Mouse (Mus musculus): ENCODE results near the gene Dlx5. TPM values are rescaled to one million over a fixed set of nuclear protein-coding genes. Genes with fewer than 3 reads are reported as not detected.

Gene Dlx5
- polyA plus RNA-seq, 1 experiment from 2014 or later, result 56.0 TPM

- ATAC-seq (ENCODE audit: insufficient number of reproducible peaks, low FRiP score, low TSS enrichment, low read depth), result no peak
- peak overlapping the region; percentile 47 for H3K4me3 ChIP-seq (replicated peaks)
- no peaks in the 10 kb centered on the region for H3K36me3 ChIP-seq
- 4% methylated on average over 21 of the region's 21 CpGs for WGBS
- peak overlapping the region; percentile 70 for H3K4me2 ChIP-seq (replicated peaks)
- H3K4me1 ChIP-seq, result peaks cover 35% of the 10 kb centered on the region
- peaks cover 84% of the 10 kb centered on the region for H3K27me3 ChIP-seq
- peak overlapping the region; percentile 63 for H3K27ac ChIP-seq (replicated peaks)
- H3K9me3 ChIP-seq (replicated peaks), result no peaks in the 10 kb centered on the region
- peak overlapping the region; percentile 29; the same call in 1 of the 2 replicates for H3K9ac ChIP-seq
Measured at GRCm38 (mm10) chr6:6863955-6864354, 17.9 kb downstream of the Dlx5 start.

- H3K27me3 ChIP-seq, result peaks cover 84% of the 10 kb centered on the region
- peak within 1 kb of the TSS; percentile 70 for H3K4me2 ChIP-seq (replicated peaks)
- ATAC-seq (ENCODE audit: insufficient number of reproducible peaks, low FRiP score, low TSS enrichment, low read depth), result no peak
- under 1% methylated on average over 51 of the region's 52 CpGs for WGBS
- peak within 1 kb of the TSS; percentile 29 for H3K9ac ChIP-seq
- peaks cover 35% of the 10 kb centered on the region for H3K4me1 ChIP-seq
- H3K4me3 ChIP-seq (replicated peaks), result peak within 1 kb of the TSS; percentile 47
- H3K27ac ChIP-seq (replicated peaks), result peak within 1 kb of the TSS; percentile 63
- no peaks in the 10 kb centered on the region for H3K36me3 ChIP-seq
- no peaks in the 10 kb centered on the region for H3K9me3 ChIP-seq (replicated peaks)
Measured at GRCm38 (mm10) chr6:6863160-6863870, 18.6 kb downstream of the Dlx5 start, which contains the start of gene Dlx6. Gene Dlx6, plus strand, starts transcription at chr6:6863334.

GRCm38 (mm10) chr6:6862611-6863010, 19.3 kb downstream of the Dlx5 start:
- Histone ChIP-seq H3K27ac (replicated peaks) (peak overlapping the region; percentile 63), H3K4me2 (replicated peaks) (peak overlapping the region; percentile 70)

GRCm38 (mm10) chr6:6861798-6862428, 20.0 kb downstream of the Dlx5 start:
- H3K27me3 ChIP-seq, result peaks cover 88% of the 10 kb centered on the region
- no peaks in the 10 kb centered on the region for H3K9me3 ChIP-seq (replicated peaks)
- peaks cover 35% of the 10 kb centered on the region for H3K4me1 ChIP-seq
- H3K4me2 ChIP-seq (replicated peaks), result peak overlapping the region; percentile 70
- H3K36me3 ChIP-seq, result no peaks in the 10 kb centered on the region
- H3K27ac ChIP-seq (replicated peaks), result peak overlapping the region; percentile 53
- no peak for ATAC-seq (ENCODE audit: insufficient number of reproducible peaks, low FRiP score, low TSS enrichment, low read depth)
- 3% methylated on average over 11 of the region's 11 CpGs for WGBS
- peak overlapping the region; percentile 47 for H3K4me3 ChIP-seq (replicated peaks)
- H3K9ac ChIP-seq, result no peak overlapping the region

More at GRCm38 (mm10) chr6:6862611-6863010, 19.3 kb downstream of the Dlx5 start:
- Histone ChIP-seq H3K27me3 (peaks cover 87% of the 10 kb centered on the region), H3K4me1 (peaks cover 35% of the 10 kb centered on the region), H3K9me3 (replicated peaks) (no peaks in the 10 kb centered on the region), H3K4me3 (replicated peaks) (peak overlapping the region; percentile 47), H3K9ac (no peak overlapping the region), H3K36me3 (no peaks in the 10 kb centered on the region)
- under 1% methylated on average over 23 of the region's 23 CpGs for whole genome bisulfite sequencing
- peak; percentile 86 for ATAC-seq (ENCODE audit: insufficient number of reproducible peaks, low FRiP score, low TSS enrichment, low read depth)

GRCm38 (mm10) chr6:6861086-6861797, 20.6 kb downstream of the Dlx5 start:
- ATAC-seq (ENCODE audit: insufficient number of reproducible peaks, low FRiP score, low TSS enrichment, low read depth), result no peak
- H3K27ac ChIP-seq (replicated peaks), result no peak overlapping the region
- H3K4me1 ChIP-seq, result peaks cover 37% of the 10 kb centered on the region
- peaks cover 89% of the 10 kb centered on the region for H3K27me3 ChIP-seq
- 4% methylated on average over 21 of the region's 21 CpGs for WGBS
- no peaks in the 10 kb centered on the region for H3K36me3 ChIP-seq
- H3K9ac ChIP-seq, result no peak overlapping the region
- H3K9me3 ChIP-seq (replicated peaks), result no peaks in the 10 kb centered on the region
- H3K4me3 ChIP-seq (replicated peaks), result peak overlapping the region; percentile 30
- peak overlapping the region; percentile 39 for H3K4me2 ChIP-seq (replicated peaks)

GRCm38 (mm10) chr6:6860411-6861085, 21.3 kb downstream of the Dlx5 start:
- ATAC-seq (ENCODE audit: insufficient number of reproducible peaks, low FRiP score, low TSS enrichment, low read depth), result no peak
- Histone ChIP-seq H3K27me3 (peaks cover 89% of the 10 kb centered on the region), H3K36me3 (no peaks in the 10 kb centered on the region), H3K4me2 (replicated peaks) (peak overlapping the region; percentile 39), H3K4me1 (peaks cover 44% of the 10 kb centered on the region), H3K4me3 (replicated peaks) (peak overlapping the region; percentile 30), H3K9ac (no peak overlapping the region), H3K27ac (replicated peaks) (peak overlapping the region; percentile 3; the same call in 1 of the 2 replicates), H3K9me3 (replicated peaks) (no peaks in the 10 kb centered on the region)
- under 1% methylated on average over 33 of the region's 33 CpGs for WGBS

- Histone ChIP-seq H3K27ac (replicated peaks) (peak overlapping the region; percentile 3; the same call in 1 of the 2 replicates), H3K36me3 (no peaks in the 10 kb centered on the region), H3K27me3 (peaks cover 89% of the 10 kb centered on the region), H3K4me1 (peaks cover 49% of the 10 kb centered on the region), H3K4me2 (replicated peaks) (peak overlapping the region; percentile 39), H3K9me3 (replicated peaks) (no peaks in the 10 kb centered on the region), H3K4me3 (replicated peaks) (peak overlapping the region; percentile 30), H3K9ac (no peak overlapping the region)
- 3% methylated on average over 21 of the region's 21 CpGs for WGBS
- no peak for ATAC-seq (ENCODE audit: insufficient number of reproducible peaks, low FRiP score, low TSS enrichment, low read depth)
Measured at GRCm38 (mm10) chr6:6859950-6860410, 21.9 kb downstream of the Dlx5 start.

GRCm38 (mm10) chr6:6859111-6859949, 22.6 kb downstream of the Dlx5 start:
- H3K4me1 ChIP-seq, result peaks cover 49% of the 10 kb centered on the region
- no peaks in the 10 kb centered on the region for H3K36me3 ChIP-seq
- no peaks in the 10 kb centered on the region for H3K9me3 ChIP-seq (replicated peaks)
- peak overlapping the region; percentile 30 for H3K4me3 ChIP-seq (replicated peaks)
- H3K27me3 ChIP-seq, result peaks cover 89% of the 10 kb centered on the region
- H3K27ac ChIP-seq (replicated peaks), result no peak overlapping the region
- no peak for ATAC-seq (ENCODE audit: insufficient number of reproducible peaks, low FRiP score, low TSS enrichment, low read depth)
- peak overlapping the region; percentile 39; the same call in 1 of the 2 replicates for H3K4me2 ChIP-seq (replicated peaks)
- no peak overlapping the region for H3K9ac ChIP-seq
- WGBS, result 8% methylated on average over 19 of the region's 19 CpGs

GRCm38 (mm10) chr6:6858571-6858970, 23.3 kb downstream of the Dlx5 start:
- Histone ChIP-seq H3K4me1 (peaks cover 43% of the 10 kb centered on the region), H3K36me3 (no peaks in the 10 kb centered on the region), H3K27ac (replicated peaks) (no peak overlapping the region), H3K4me3 (replicated peaks) (no peak overlapping the region), H3K4me2 (replicated peaks) (no peak overlapping the region), H3K9ac (no peak overlapping the region), H3K27me3 (peaks cover 85% of the 10 kb centered on the region), H3K9me3 (replicated peaks) (no peaks in the 10 kb centered on the region)
- no peak for ATAC-seq (ENCODE audit: insufficient number of reproducible peaks, low FRiP score, low TSS enrichment, low read depth)
- WGBS, result 7% methylated on average over 1 of the region's 1 CpGs

GRCm38 (mm10) chr6:6857766-6858165, 24.1 kb downstream of the Dlx5 start:
- Histone ChIP-seq H3K27me3 (peaks cover 85% of the 10 kb centered on the region), H3K4me3 (replicated peaks) (no peak overlapping the region), H3K4me2 (replicated peaks) (no peak overlapping the region), H3K9ac (no peak overlapping the region), H3K9me3 (replicated peaks) (no peaks in the 10 kb centered on the region), H3K4me1 (peaks cover 35% of the 10 kb centered on the region), H3K36me3 (no peaks in the 10 kb centered on the region), H3K27ac (replicated peaks) (no peak overlapping the region)
- WGBS, result 41% methylated on average over 2 of the region's 2 CpGs
- ATAC-seq (ENCODE audit: insufficient number of reproducible peaks, low FRiP score, low TSS enrichment, low read depth), result no peak
